Mouse (Mus musculus): ENCODE measurements around the gene Selenon. TPM values are rescaled to one million over a fixed set of nuclear protein-coding genes. Genes with fewer than 3 reads are reported as not detected.
A peak's percentile ranks its signal among the peaks of the same experiment; 100 is the strongest.
"Not testable (repeated sequence)": the region's sequence is repeated elsewhere in the genome, so short reads cannot be mapped to it uniquely, and the experiment has no call there.

Gene Selenon
- polyA plus RNA-seq, 1 experiment from 2014 or later: 14.7 TPM

DNA sequence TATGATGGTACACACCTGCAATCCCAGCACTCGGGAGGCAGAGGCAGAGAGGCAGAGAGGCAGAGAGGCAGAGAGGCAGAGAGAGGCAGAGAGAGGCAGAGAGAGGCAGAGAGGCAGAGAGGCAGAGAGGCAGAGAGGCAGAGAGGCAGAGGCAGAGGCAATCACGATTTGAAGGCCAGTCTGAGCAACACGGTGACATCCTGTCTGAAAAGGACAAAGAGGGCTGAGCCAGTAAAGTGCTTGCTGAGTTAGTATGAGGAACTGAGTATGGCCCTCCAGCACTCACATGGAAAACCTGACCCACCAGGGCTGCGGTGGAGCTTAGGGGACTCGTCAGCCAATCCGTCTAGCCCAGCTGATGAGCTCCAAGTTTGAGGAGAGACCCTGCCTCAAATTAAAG, 53.0 kb downstream of the Selenon start:
- H3K4me1 ChIP-seq (replicated peaks; ENCODE audit: control insufficient read depth, insufficient read depth, low read length): peaks cover 15% of the 10 kb centered on the region
- not testable (repeated sequence) for ATAC-seq (replicated peaks; ENCODE audit: low FRiP score, low TSS enrichment, low read depth); H3K36me3 ChIP-seq (ENCODE audit: control insufficient read depth, insufficient read depth, low read length); H3K27ac ChIP-seq (ENCODE audit: low read depth); H3K4me3 ChIP-seq (ENCODE audit: low read depth, low read length); DNase-seq (ENCODE audit: low spot score); H3K27me3 ChIP-seq (replicated peaks; ENCODE audit: control insufficient read depth, insufficient read depth, low read length); H3K9ac ChIP-seq (ENCODE audit: low read length); H3K4me2 ChIP-seq (ENCODE audit: low read length); H3K9me3 ChIP-seq (ENCODE audit: control insufficient read depth, low read length)
- WGBS: 86% methylated on average over 6 of the region's 6 CpGs

DNA sequence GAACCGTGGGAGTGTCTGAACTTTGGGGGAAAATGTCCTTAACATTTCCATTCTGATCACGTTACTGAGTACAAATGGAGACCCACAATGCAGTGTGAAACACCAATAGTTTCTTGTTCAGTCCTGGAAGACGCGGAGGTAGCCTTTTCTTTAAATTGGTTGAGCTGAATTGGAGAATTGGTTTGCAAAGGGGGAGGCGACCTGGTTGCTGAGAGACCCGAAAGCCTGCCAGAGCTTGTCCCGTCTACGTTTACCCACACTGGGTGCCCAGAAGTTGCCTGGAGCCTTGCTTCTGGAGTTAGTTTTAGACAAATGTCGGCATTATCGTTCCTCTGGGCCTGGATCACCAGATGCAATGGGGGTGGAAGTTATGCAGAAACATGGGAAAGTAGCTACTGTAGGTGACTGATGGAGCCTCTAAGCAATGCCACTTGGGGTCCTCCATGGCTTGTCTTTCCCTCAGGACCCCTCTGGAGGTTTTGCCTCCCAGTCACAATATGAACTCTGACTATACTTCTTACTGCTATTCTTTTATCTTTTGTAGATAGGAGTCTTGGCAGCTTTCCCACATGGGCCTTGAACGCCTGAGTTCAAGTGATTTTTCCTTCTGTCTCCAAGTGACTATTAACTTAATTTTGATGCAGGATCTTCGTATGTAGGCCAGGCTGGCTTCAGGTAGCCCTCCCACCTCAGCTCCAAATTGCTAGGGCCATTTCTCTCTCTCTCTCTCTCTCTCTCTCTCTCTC, 53.8 kb downstream of the Selenon start:
- Histone ChIP-seq H3K9ac (ENCODE audit: low read length) (no peak overlapping the region), H3K4me2 (ENCODE audit: low read length) (no peak overlapping the region), H3K27ac (ENCODE audit: low read depth) (no peak overlapping the region), H3K36me3 (ENCODE audit: control insufficient read depth, insufficient read depth, low read length) (no peaks in the 10 kb centered on the region), H3K4me1 (replicated peaks; ENCODE audit: control insufficient read depth, insufficient read depth, low read length) (peaks cover 15% of the 10 kb centered on the region), H3K27me3 (replicated peaks; ENCODE audit: control insufficient read depth, insufficient read depth, low read length) (no peaks in the 10 kb centered on the region), H3K4me3 (ENCODE audit: low read depth, low read length) (no peak overlapping the region), H3K9me3 (ENCODE audit: control insufficient read depth, low read length) (no peaks in the 10 kb centered on the region)
- 78% methylated on average over 12 of the region's 12 CpGs for WGBS
- DNase-seq (ENCODE audit: low spot score) (no peak), ATAC-seq (replicated peaks; ENCODE audit: low FRiP score, low TSS enrichment, low read depth) (no peak)

DNA sequence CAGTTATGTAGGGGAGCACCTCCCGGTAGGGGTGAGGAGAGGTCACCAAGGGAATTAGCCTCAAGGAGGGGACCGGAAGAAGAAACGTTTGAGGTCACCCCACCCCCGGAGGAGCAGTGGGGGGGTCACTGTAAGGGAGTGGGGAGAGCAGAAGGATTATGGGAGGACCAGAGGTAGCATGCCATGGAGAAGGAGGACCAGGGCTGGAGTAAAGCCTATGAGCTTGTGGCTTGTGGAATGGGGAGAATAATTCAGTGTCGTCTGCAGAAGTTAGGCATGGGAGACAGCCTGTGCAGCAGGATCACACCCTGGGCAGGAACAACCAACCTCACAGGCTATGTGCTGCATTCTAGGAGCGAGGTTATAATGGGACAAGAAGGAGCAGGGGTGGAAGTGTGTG, 54.7 kb downstream of the Selenon start:
- 13% methylated on average over 6 of the region's 6 CpGs for WGBS
- H3K36me3 ChIP-seq (ENCODE audit: control insufficient read depth, insufficient read depth, low read length): no peaks in the 10 kb centered on the region
- H3K27me3 ChIP-seq (replicated peaks; ENCODE audit: control insufficient read depth, insufficient read depth, low read length): no peaks in the 10 kb centered on the region
- H3K4me3 ChIP-seq (ENCODE audit: low read depth, low read length): peak overlapping the region; percentile 53
- H3K4me1 ChIP-seq (replicated peaks; ENCODE audit: control insufficient read depth, insufficient read depth, low read length): peaks cover 15% of the 10 kb centered on the region
- ATAC-seq (replicated peaks; ENCODE audit: low FRiP score, low TSS enrichment, low read depth): peak; percentile 41; the same call in 1 of the 2 replicates
- H3K27ac ChIP-seq (ENCODE audit: low read depth): no peak overlapping the region
- no peak for DNase-seq (ENCODE audit: low spot score)
- peak overlapping the region; percentile 98 for H3K4me2 ChIP-seq (ENCODE audit: low read length)
- peak overlapping the region; percentile 53 for H3K9ac ChIP-seq (ENCODE audit: low read length)
- no peaks in the 10 kb centered on the region for H3K9me3 ChIP-seq (ENCODE audit: control insufficient read depth, low read length)

DNA sequence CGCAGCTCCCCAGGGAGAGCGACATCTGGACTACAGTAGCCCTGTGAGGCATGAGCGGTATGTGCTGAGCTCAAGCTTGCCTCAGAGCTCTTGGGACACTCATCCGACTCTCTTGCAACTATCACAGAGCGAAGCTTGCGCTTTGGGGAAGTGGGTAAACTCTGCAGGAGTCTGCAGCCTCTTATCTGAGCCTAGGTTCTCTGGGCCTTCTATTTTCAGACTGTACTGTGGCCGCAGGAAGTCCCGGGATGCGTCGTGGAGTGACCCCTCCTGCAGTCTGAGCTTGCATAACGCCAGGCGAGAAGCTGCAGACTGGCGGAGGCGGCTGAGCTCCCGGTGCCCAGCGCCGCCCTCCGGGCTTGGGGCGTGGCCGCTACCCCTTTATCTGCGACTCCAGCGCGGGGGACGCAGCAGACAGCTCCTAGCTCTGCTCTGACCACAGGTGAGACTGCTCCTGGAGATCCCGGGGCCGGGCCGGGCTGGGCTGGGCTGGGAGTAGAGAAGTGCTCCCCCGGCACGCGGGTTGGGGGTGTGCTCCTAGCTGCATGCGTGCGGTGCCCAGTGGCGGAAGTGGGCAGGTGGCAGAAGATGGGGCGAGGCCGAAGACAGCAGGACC, 55.3 kb downstream of the Selenon start, which contains the start of gene Paqr7:
Paqr7 (plus strand) TSS at position 103 of the 616 bp plus-strand sequence.
- peaks cover 15% of the 10 kb centered on the region for H3K4me1 ChIP-seq (replicated peaks; ENCODE audit: control insufficient read depth, insufficient read depth, low read length)
- 5% methylated on average over 35 of the region's 35 CpGs for WGBS
- H3K4me3 ChIP-seq (ENCODE audit: low read depth, low read length): peak within 1 kb of the TSS; percentile 53
- no peaks in the 10 kb centered on the region for H3K27me3 ChIP-seq (replicated peaks; ENCODE audit: control insufficient read depth, insufficient read depth, low read length)
- peak within 1 kb of the TSS; percentile 98 for H3K4me2 ChIP-seq (ENCODE audit: low read length)
- no peak within 1 kb of the TSS for H3K27ac ChIP-seq (ENCODE audit: low read depth)
- peak within 1 kb of the TSS; percentile 53 for H3K9ac ChIP-seq (ENCODE audit: low read length)
- peak; percentile 76 for DNase-seq (ENCODE audit: low spot score)
- ATAC-seq (replicated peaks; ENCODE audit: low FRiP score, low TSS enrichment, low read depth): peak; percentile 66
- no peaks in the 10 kb centered on the region for H3K9me3 ChIP-seq (ENCODE audit: control insufficient read depth, low read length)
- H3K36me3 ChIP-seq (ENCODE audit: control insufficient read depth, insufficient read depth, low read length): no peaks in the 10 kb centered on the region

DNA sequence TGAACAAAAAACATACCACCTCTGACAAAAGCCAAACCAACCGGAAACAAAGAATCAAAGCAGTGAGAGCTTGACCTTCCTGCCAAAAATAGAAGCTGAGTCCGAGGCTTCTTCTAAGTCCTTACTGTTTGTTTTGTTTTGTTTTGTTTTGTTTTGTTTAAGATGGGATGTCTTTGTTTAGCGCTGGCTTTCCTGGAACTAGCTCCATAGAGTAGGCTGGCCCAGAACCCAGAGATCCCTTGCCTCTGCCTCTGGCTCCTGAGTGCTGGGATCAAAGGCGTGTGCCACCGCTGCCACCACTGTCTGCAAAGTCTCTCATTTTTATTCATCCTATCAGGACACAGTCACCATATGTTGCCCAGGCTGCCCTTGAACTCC, 56.4 kb downstream of the Selenon start:
- 70% methylated on average over 5 of the region's 5 CpGs for WGBS
- no peak overlapping the region for H3K4me3 ChIP-seq (ENCODE audit: low read depth, low read length)
- no peak for DNase-seq (ENCODE audit: low spot score)
- no peak overlapping the region for H3K4me2 ChIP-seq (ENCODE audit: low read length)
- H3K9ac ChIP-seq (ENCODE audit: low read length): no peak overlapping the region
- ATAC-seq (replicated peaks; ENCODE audit: low FRiP score, low TSS enrichment, low read depth): no peak
- H3K27me3 ChIP-seq (replicated peaks; ENCODE audit: control insufficient read depth, insufficient read depth, low read length): no peaks in the 10 kb centered on the region
- peaks cover 15% of the 10 kb centered on the region for H3K4me1 ChIP-seq (replicated peaks; ENCODE audit: control insufficient read depth, insufficient read depth, low read length)
- no peak overlapping the region for H3K27ac ChIP-seq (ENCODE audit: low read depth)
- no peaks in the 10 kb centered on the region for H3K9me3 ChIP-seq (ENCODE audit: control insufficient read depth, low read length)
- H3K36me3 ChIP-seq (ENCODE audit: control insufficient read depth, insufficient read depth, low read length): no peaks in the 10 kb centered on the region

DNA sequence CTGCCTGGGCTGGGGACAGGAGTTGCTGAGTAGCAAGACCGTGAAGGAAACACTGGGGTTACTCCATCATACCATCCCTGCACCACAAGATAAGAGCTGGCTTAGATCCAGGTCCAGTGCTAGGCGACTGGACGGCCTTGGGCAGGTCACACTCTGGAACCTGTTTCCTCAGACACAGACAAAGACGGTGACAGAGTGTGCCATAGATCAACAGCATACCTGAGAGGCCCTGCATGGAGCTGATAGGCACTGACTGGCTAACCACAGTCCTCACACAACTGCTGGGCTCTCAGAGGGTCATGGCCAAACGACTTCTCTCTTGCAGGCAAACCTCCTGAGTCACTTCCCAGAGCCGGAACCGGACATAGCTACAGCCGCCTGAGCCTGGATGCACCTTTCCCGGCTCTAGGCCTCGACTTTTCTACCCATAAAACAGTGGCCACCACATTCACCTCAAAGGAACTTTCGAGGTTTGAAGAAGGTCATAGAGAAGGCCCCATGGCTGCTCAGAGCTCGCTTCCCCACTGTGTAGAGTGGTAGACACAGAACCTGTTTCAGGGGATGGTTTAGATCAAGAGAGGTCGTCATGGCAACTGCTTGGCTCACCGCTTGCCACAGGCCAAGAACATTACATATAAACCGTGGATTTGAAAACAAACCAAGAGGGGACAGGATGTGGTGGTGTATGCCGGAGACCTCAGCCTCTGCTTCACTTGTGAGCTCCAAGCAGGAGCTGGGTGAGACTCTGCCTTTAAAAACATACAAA, 57.0 kb downstream of the Selenon start:
- Histone ChIP-seq H3K27ac (ENCODE audit: low read depth) (no peak overlapping the region), H3K4me2 (ENCODE audit: low read length) (no peak overlapping the region), H3K27me3 (replicated peaks; ENCODE audit: control insufficient read depth, insufficient read depth, low read length) (no peaks in the 10 kb centered on the region), H3K36me3 (ENCODE audit: control insufficient read depth, insufficient read depth, low read length) (no peaks in the 10 kb centered on the region), H3K4me3 (ENCODE audit: low read depth, low read length) (no peak overlapping the region), H3K9ac (ENCODE audit: low read length) (no peak overlapping the region), H3K4me1 (replicated peaks; ENCODE audit: control insufficient read depth, insufficient read depth, low read length) (peaks cover 15% of the 10 kb centered on the region), H3K9me3 (ENCODE audit: control insufficient read depth, low read length) (no peaks in the 10 kb centered on the region)
- WGBS: 65% methylated on average over 16 of the region's 16 CpGs
- DNase-seq (ENCODE audit: low spot score) (no peak), ATAC-seq (replicated peaks; ENCODE audit: low FRiP score, low TSS enrichment, low read depth) (no peak)

DNA sequence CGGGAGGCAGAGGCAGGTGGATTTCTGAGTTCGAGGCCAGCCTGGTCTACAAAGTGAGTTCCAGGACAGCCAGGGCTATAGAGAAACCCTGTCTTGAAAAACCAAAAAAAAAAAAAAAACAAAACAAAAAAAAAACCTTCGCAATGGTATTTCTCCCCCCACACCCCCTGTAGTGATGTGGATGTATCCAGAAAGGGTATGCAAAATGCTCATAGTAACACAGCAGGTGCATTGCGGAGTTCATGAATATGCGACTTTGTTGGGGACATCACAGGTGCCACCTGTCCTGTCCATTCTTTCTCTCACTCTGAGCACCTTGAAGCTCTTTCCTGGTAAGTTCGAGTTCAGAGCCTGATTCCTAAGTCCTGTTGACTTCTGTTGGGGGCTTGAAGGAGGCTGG, 57.8 kb downstream of the Selenon start:
- not testable (repeated sequence) for H3K9ac ChIP-seq (ENCODE audit: low read length); H3K4me2 ChIP-seq (ENCODE audit: low read length); DNase-seq (ENCODE audit: low spot score); H3K4me3 ChIP-seq (ENCODE audit: low read depth, low read length); H3K27me3 ChIP-seq (replicated peaks; ENCODE audit: control insufficient read depth, insufficient read depth, low read length); H3K36me3 ChIP-seq (ENCODE audit: control insufficient read depth, insufficient read depth, low read length); H3K27ac ChIP-seq (ENCODE audit: low read depth); H3K9me3 ChIP-seq (ENCODE audit: control insufficient read depth, low read length); ATAC-seq (replicated peaks; ENCODE audit: low FRiP score, low TSS enrichment, low read depth)
- peaks cover 15% of the 10 kb centered on the region for H3K4me1 ChIP-seq (replicated peaks; ENCODE audit: control insufficient read depth, insufficient read depth, low read length)
- 92% methylated on average over 6 of the region's 6 CpGs for WGBS

DNA sequence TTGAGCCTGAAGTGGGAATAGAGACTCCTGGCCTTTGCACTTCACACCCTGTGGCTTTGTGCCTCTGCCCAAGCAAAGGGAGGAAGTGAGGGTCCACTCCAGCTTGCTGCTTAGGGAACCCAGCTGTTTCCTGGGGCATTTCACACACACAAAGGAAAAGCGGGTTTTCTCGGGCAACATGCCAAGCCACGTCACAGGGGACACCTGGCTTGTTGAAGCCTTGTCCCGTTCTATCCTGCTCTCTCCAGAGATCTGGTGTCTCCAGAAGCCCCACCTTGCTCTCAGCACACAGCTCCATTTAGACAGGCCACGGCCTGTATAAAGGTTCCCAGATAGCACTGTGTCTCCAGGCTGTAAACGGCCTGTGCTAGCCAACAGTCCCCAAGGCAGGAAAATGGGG, 60.2 kb downstream of the Selenon start:
- Histone ChIP-seq H3K4me1 (replicated peaks; ENCODE audit: control insufficient read depth, insufficient read depth, low read length) (peaks cover 7% of the 10 kb centered on the region), H3K9ac (ENCODE audit: low read length) (no peak overlapping the region), H3K9me3 (ENCODE audit: control insufficient read depth, low read length) (no peaks in the 10 kb centered on the region), H3K4me3 (ENCODE audit: low read depth, low read length) (no peak overlapping the region), H3K36me3 (ENCODE audit: control insufficient read depth, insufficient read depth, low read length) (no peaks in the 10 kb centered on the region), H3K27ac (ENCODE audit: low read depth) (no peak overlapping the region), H3K4me2 (ENCODE audit: low read length) (no peak overlapping the region), H3K27me3 (replicated peaks; ENCODE audit: control insufficient read depth, insufficient read depth, low read length) (no peaks in the 10 kb centered on the region)
- no peak for DNase-seq (ENCODE audit: low spot score)
- ATAC-seq (replicated peaks; ENCODE audit: low FRiP score, low TSS enrichment, low read depth): no peak
- 66% methylated on average over 6 of the region's 6 CpGs for WGBS

All from intestine, embryonic 14.5 days (tissue).